Mouse (Mus musculus) CD4-positive helper T cell, adult 2 months (primary cell): ENCODE results near the gene Tardbp.

ENCODE experiments used
- DNase-seq: peaks from one replicate; pipeline ENCODE4 v3.0.0-alpha.2; 2012; ENCODE audit warnings: low read depth, missing footprints, low spot score

The Tardbp gene

GRCm38 (mm10) chr4:148602357-148603120 is 24.3 kb downstream of the Tardbp start, which contains the start of gene Masp2:
Masp2 (plus strand) TSS chr4:148602554.
- DNase-seq = no peak

GRCm38 (mm10) chr4:148601871-148602270 is 24.9 kb downstream of the Tardbp start:
- DNase-seq = no peak

DNA sequence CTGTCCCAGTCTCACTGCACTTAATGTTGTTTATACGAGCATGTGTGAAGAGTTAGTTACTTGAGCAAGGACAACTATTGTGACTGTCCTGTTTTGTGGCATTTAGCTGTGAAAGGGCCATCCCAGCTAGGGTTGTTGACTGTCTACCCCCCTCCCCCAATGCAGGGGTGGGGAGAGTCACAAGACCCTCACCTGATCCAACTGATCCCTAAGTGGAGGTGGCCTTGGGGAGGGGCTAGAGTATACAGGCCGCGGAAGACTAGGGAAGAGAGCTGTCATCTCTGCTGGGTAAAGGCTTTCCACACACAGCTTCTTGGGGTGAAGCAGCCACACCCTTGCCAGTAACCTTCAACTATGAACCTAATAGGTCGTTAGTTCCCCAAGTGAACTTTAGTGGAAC is 26.5 kb downstream of the Tardbp start:
- no peak for DNase-seq

GRCm38 (mm10) chr4:148598826-148599225 is 28.0 kb downstream of the Tardbp start:
- no peak for DNase-seq

DNA sequence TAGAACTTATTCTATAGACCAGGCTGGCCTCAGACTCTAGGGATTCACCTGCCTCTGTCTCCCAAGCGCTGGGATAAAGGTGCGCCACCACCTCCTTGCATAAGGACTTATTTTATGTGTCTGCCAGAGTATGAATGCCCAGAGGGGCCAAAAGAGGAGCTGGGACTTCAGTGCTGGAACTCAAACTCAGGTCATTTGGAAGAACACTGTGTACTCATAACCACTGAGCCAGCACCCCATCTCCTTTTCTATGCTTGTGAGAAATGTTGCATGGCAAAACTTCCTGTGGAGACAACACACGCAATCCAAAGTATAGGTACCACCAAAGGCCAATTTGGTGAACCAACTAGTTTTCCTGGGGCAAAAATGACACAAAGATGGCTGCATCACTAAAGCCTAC is 30.1 kb downstream of the Tardbp start:
- DNase-seq = no peak

DNA sequence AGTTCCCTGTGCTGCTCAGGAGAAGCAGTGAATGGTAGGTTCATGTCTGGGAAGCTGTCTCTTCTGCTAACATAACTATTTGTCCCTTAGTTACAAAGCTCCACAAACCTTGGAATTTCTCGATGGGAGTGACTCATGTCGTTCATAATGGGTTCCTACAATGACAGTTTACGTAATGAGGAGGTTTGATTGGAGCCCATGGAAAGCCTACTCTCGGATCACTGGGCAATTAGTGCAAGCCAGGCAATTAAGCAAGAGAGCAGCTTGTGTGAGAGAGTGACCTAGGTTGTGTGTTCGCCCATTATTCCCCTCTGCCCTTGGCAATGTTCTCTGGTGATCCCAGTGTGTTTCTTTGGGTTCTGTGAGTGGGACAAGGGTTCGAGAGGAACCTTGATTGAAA is 30.9 kb downstream of the Tardbp start:
- no peak for DNase-seq

GRCm38 (mm10) chr4:148593996-148594395 is 32.8 kb downstream of the Tardbp start:
- DNase-seq = no peak

DNA sequence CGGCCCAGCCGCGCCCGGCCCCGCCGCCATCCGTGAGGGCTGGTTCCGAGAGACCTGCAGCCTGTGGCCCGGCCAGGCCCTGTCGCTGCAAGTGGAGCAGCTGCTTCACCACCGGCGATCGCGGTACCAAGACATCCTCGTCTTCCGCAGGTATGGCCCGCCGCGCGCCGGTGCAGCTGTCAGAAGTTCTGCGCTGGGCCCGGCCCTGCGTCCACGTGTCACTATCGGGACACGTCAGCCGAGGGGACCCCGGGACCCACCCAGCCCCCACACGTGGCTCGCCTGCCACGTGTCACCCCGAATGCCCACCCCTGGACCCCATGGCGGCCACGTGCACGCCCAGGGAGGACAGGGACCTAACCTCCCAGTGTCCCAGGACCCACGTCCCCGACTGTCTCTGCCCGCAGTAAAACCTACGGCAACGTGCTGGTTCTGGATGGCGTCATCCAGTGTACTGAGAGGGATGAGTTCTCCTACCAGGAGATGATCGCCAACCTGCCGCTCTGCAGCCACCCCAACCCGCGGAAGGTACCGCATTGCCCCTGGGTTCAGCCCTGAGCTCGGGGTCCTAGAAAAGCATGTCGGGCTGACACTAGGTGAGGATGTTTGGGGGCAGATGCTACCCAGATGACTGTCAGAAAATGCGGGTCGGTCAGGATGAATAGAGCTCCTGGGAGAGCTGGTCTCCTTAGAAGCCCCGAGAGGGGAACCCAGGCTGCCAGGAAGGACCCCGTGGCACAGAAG is 35.0 kb downstream of the Tardbp start:
- no peak for DNase-seq

GRCm38 (mm10) chr4:148591171-148591630 is 35.6 kb downstream of the Tardbp start, which contains the start of gene Srm:
Srm (plus strand) TSS chr4:148591503.
- DNase-seq = peak; percentile 97

GRCm38 (mm10) chr4:148590421-148591170 is 36.2 kb downstream of the Tardbp start:
- peak; percentile 18 for DNase-seq

GRCm38 (mm10) chr4:148589565-148589964 is 37.3 kb downstream of the Tardbp start:
- no peak for DNase-seq

DNA sequence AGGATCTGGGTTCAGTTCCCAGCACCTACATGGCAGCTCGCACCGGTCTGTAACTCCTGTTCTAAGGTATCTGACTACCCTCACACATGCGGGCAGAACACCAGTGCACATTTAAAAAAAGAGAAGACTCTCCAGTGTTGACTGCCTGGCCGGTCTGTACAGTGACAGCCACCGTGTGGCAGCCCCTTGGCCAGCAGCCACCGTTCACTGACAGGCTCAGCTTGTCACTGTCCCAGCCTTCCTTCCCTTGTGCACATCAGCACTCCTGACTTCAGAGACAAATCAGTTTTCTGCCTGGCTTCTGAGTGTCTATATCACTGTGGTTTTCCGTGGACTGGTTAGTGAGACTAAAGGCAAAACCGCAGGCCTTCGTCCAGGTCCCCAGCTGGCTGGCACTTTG is 38.0 kb downstream of the Tardbp start:
- DNase-seq = no peak

- no peak for DNase-seq
Measured at GRCm38 (mm10) chr4:148586648-148587047, 40.2 kb downstream of the Tardbp start.

DNA sequence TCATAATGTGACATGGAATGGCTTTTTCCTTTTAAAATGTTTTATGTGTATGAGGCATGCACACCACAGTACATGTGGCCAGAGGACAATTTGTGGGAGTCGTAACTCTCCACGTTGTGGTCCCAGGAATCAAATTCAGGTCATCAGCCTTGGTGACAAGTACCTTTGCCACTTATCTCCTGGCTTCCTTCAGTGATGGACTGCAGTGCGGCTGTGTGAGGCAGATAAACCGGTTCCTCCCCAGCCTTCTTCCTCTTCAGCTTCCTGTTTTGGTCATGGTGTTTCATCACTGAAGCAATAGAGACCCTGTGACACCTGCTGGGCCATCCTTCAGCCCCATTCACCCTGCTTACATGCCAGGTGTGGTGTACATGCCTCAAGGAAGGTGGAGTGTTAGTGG is 43.6 kb downstream of the Tardbp start:
- DNase-seq = no peak

DNA sequence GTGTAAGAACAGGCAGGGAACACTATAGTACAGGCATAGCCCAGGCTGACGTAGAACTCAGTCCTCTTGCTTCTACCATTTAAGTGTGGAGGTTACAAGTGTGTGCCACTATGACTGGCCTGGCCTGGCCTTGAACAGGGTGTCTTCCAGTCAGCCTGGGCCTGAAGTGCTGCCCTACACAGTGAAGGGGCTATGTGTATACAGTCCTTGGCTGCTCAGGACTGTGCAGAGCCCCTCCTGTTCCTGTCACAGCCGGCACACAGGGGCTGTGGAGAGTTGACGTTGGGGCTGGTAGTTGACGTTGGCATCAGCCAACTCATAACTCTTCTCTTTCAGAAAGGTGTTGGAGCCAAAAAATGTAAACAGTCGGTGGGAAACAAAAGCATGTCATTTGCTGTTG is 45.4 kb downstream of the Tardbp start:
- DNase-seq = no peak

DNA sequence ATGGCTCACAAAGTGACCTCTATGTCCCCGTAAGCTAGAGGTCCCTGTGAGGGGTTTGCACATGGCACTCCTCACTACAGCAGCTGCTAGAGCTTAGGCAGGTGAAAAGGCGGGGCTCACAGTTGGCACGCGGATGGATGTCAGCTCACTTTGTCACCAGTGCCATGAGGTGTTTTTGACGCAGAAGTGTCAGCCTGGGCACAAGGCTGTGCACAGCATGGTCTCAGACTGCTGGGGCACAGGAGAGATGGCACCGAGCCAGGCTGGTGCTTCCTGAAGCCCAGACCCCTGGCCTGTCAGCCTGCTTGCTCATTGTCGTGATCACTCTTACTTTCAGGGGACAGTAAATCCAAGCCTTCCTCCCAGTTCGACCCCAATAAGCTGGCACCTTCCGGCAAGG is 46.1 kb downstream of the Tardbp start:
- no peak for DNase-seq

DNA sequence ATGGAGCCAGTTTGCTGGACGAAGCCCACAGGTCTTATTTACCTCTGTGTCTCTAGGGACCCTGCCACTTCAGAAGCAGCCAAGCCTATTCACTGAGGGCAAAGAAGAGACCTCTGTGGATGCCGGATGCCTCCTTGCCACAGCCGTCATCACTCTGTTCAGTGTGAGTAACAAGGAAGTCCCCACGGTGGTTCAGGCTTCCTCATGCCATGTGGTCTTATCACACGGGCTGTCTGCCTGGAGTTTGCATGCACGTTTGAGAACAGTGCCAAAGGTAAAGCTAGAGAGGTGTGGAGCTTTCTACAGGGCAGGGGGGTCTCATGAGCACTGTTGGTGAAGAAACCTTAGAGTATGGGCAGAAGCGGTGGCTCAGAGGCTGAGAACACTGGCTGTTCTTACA is 53.6 kb downstream of the Tardbp start:
- no peak for DNase-seq

- no peak for DNase-seq
Measured at GRCm38 (mm10) chr4:148570693-148571295, 56.0 kb downstream of the Tardbp start.

GRCm38 (mm10) chr4:148570138-148570537 is 56.7 kb downstream of the Tardbp start:
- no peak for DNase-seq

DNA sequence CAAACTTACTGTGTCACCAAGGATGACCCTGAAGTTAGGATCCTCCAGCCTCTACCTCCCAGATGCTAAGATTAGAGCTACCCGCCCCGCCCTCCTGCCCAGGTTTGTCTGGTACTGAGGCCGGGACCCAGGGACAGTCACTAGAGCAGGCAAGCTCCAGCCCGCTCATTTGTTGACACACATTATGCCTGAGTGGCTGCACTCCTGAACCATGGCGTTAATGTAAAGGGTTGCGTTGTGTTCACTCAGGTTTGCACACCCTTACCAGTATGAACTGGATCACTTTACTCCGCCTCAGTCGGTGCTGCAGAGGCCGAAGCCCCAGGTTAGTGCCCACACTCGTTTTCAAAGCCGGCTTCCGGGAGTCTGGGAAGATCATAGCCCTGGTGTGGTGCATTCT is 63.2 kb downstream of the Tardbp start:
- DNase-seq = no peak

- no peak for DNase-seq
Measured at GRCm38 (mm10) chr4:148562676-148563075, 64.1 kb downstream of the Tardbp start.
